Comparison of ENCODE assay signal across 8 mouse cellular contexts in genomic region chr2:48456072-48457040, GRCm38 (mm10).
A peak's percentile ranks its signal among the peaks of the same experiment; 100 is the strongest.
DNase-seq lines count a peak whose midpoint lies in the region; ATAC-seq and TF ChIP-seq lines count a peak whose summit lies in the region.

No protein-coding gene starts in this region.

- no peak overlapping the region for H3K9ac ChIP-seq in embryonic facial prominence, embryonic 14.5 days (ENCODE audit: low read depth, low read length)
- no peak overlapping the region for H3K9ac ChIP-seq in lung, embryonic 14.5 days
- no peak overlapping the region for H3K9ac ChIP-seq in neural tube, embryonic 15.5 days (replicated peaks)

- H3K4me2 ChIP-seq in embryonic facial prominence, embryonic 14.5 days (ENCODE audit: low read depth, low read length): no peak overlapping the region
- no peak overlapping the region for H3K4me2 ChIP-seq in lung, embryonic 14.5 days
- H3K4me2 ChIP-seq in neural tube, embryonic 15.5 days: no peak overlapping the region

- TF ChIP-seq CTCF in Patski (IDR thresholded peaks at IDR 0.05): no peak
- no peak for TF ChIP-seq CTCF in lung, embryonic 14.5 days (IDR thresholded peaks at IDR 0.05; ENCODE audit: low read depth)

- peak; percentile 38 for DNase-seq in heart, adult 8-10 months (ENCODE audit: low spot score)
- DNase-seq in heart, postnatal 4 days: no peak
- DNase-seq in Patski (ENCODE audit: low read depth, low spot score): no peak
- peak; percentile 41 for DNase-seq in embryonic facial prominence, embryonic 14.5 days (ENCODE audit: low spot score)
- peak; percentile 32 for DNase-seq in lung, embryonic 14.5 days
- DNase-seq in embryo, embryonic 10.5 days (ENCODE audit: low spot score): no peak
- no peak for DNase-seq in adrenal gland, adult 8-10 months

- H3K4me1 ChIP-seq in embryonic facial prominence, embryonic 14.5 days (ENCODE audit: control insufficient read depth, insufficient read depth, low read length): no peaks in the 10 kb centered on the region
- H3K4me1 ChIP-seq in lung, embryonic 14.5 days (ENCODE audit: insufficient read depth): no peaks in the 10 kb centered on the region
- H3K4me1 ChIP-seq in neural tube, embryonic 15.5 days: no peaks in the 10 kb centered on the region

- peak; percentile 62 for ATAC-seq in Patski
- peak; percentile 41; the same call in 1 of the 2 replicates for ATAC-seq in embryonic facial prominence, embryonic 14.5 days (ENCODE audit: low read depth)
- ATAC-seq in lung, embryonic 14.5 days (ENCODE audit: insufficient read depth): no peak; the same call in 1 of the 2 replicates
- ATAC-seq in neural tube, embryonic 15.5 days (ENCODE audit: low FRiP score): no peak

- H3K27ac ChIP-seq in embryonic facial prominence, embryonic 14.5 days (replicated peaks; ENCODE audit: low read depth, low read length): no peak overlapping the region
- no peak overlapping the region for H3K27ac ChIP-seq in lung, embryonic 14.5 days (ENCODE audit: low read depth)
- H3K27ac ChIP-seq in neural tube, embryonic 15.5 days (replicated peaks): no peak overlapping the region

- 37% methylated on average over 7 of the region's 7 CpGs for WGBS in embryonic facial prominence, embryonic 14.5 days
- WGBS in lung, embryonic 14.5 days: 35% methylated on average over 7 of the region's 7 CpGs
- WGBS in neural tube, embryonic 15.5 days: 62% methylated on average over 7 of the region's 7 CpGs

- H3K9me3 ChIP-seq in embryonic facial prominence, embryonic 14.5 days (ENCODE audit: control insufficient read depth, low read length): no peaks in the 10 kb centered on the region
- H3K9me3 ChIP-seq in lung, embryonic 14.5 days (ENCODE audit: low read depth, low read length): no peaks in the 10 kb centered on the region
- no peaks in the 10 kb centered on the region for H3K9me3 ChIP-seq in neural tube, embryonic 15.5 days (replicated peaks)

- POLR2A ChIA-PET in Patski (lab: Charles Lee): interaction anchor here (0.6 kb wide), 1 partner anchor 69 kb away, joined by 3 read pairs; no protein-coding TSS in a partner anchor

- in situ Hi-C loops in Patski (cut with MboI; ENCODE audit: low pct_unique_long_range_greater_than_20kb): no loop called here

- no peaks in the 10 kb centered on the region for H3K27me3 ChIP-seq in Patski
- no peaks in the 10 kb centered on the region for H3K27me3 ChIP-seq in embryonic facial prominence, embryonic 14.5 days (replicated peaks; ENCODE audit: control insufficient read depth, insufficient read depth, low read length)
- no peaks in the 10 kb centered on the region for H3K27me3 ChIP-seq in lung, embryonic 14.5 days (ENCODE audit: insufficient read depth, low read length)
- H3K27me3 ChIP-seq in neural tube, embryonic 15.5 days (replicated peaks): no peaks in the 10 kb centered on the region

- H3K4me3 ChIP-seq in embryonic facial prominence, embryonic 14.5 days (ENCODE audit: low read depth, low read length): no peak overlapping the region
- H3K4me3 ChIP-seq in lung, embryonic 14.5 days (ENCODE audit: low read depth, low read length): no peak overlapping the region
- H3K4me3 ChIP-seq in neural tube, embryonic 15.5 days (replicated peaks): no peak overlapping the region

- H3K36me3 ChIP-seq in embryonic facial prominence, embryonic 14.5 days (ENCODE audit: control insufficient read depth, insufficient read depth, low read length): no peaks in the 10 kb centered on the region
- no peaks in the 10 kb centered on the region for H3K36me3 ChIP-seq in lung, embryonic 14.5 days (ENCODE audit: insufficient read depth)
- H3K36me3 ChIP-seq in neural tube, embryonic 15.5 days: no peaks in the 10 kb centered on the region

- CTCF ChIA-PET in Patski (lab: Charles Lee): interaction anchor here (1.0 to 2.0 kb wide), 2 partner anchors 11 to 17 kb away, joined by 3 to 8 read pairs; no protein-coding TSS in a partner anchor

Comparison
In these comparisons a context has a peak if more than half of its experiments do, and no peak if none do; other contexts are left out.
1. DNase-seq: peak in heart, adult 8-10 months (single experiment), embryonic facial prominence, embryonic 14.5 days (single experiment) and lung, embryonic 14.5 days (single experiment); none in heart, postnatal 4 days (single experiment), Patski (single experiment), embryo, embryonic 10.5 days (single experiment) and adrenal gland, adult 8-10 months (single experiment).
2. ATAC-seq: peak in Patski (single experiment) and embryonic facial prominence, embryonic 14.5 days (single experiment); none in lung, embryonic 14.5 days (single experiment) and neural tube, embryonic 15.5 days (single experiment).